Mouse (Mus musculus) natural killer cell, adult 2 months (primary cell): ENCODE measurements around the gene Rbm33.

ENCODE experiments used
- DNase-seq, 2 experiments: peaks; one replicate each; pipeline ENCODE4 v3.0.0; 2022; ENCODE audit warnings: low spot score in 2 of 2

The Rbm33 gene

DNA sequence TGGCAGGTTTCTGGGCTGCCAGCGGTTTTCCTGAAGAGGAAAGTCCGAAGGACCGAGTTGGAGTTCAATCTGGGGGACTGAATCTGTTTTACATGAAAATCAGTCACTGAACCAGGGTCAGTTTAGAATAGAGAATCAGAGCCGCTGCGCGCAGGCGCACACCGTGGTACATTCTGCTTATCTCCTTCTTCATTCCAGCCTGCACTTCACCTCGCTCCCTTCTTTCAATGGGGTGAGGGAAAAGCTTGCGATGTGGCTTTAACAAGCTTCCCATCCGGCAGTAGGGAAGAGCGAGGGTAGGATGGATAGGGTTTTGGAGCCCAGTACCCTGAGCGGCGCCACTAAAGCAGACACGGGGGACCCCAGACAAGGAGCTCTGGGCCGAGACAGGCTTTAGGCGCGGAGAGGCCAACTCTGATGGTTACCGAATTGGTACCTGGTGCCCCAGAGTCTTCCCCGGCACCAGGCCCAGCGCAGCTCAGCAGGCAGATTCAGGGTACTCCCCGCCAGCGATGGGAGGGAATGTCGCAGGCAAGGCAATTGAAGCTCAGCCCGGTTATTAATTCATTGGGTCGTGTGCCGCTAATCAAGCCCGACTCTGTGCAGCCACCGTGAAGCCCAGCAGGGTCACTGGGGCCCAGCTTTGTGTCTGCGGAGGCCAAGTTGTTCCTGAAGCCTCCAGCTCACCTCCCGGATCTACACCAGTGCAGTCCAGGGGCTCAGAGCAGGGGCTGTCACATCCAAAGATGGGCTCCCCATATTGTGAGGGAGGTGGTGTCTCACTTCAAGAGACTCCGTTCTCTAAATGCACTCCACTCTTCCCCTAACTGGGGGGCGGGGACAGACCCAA lies 146.0 kb downstream of the Rbm33 start:
- DNase-seq = no peak

DNA sequence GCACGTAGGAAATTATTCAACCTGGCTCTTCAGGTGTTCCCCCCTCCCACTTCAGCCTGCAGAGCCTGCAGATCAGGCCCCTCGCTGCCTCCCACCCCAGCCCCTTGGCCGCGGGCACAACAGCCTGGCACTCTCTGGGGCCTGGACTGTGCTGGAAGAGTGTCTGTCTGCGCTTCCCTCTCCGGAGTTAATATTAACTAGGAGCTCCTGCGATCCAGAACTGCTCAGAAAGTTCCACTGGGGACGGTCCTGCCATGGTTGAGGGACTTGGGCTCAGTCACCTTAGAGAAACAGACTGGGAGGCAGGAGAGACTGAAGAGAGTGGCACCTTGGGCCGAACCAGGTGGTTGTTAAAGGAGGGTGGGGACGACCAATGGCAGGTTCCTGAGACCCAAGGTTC lies 146.7 kb downstream of the Rbm33 start:
- DNase-seq = no peak

DNA sequence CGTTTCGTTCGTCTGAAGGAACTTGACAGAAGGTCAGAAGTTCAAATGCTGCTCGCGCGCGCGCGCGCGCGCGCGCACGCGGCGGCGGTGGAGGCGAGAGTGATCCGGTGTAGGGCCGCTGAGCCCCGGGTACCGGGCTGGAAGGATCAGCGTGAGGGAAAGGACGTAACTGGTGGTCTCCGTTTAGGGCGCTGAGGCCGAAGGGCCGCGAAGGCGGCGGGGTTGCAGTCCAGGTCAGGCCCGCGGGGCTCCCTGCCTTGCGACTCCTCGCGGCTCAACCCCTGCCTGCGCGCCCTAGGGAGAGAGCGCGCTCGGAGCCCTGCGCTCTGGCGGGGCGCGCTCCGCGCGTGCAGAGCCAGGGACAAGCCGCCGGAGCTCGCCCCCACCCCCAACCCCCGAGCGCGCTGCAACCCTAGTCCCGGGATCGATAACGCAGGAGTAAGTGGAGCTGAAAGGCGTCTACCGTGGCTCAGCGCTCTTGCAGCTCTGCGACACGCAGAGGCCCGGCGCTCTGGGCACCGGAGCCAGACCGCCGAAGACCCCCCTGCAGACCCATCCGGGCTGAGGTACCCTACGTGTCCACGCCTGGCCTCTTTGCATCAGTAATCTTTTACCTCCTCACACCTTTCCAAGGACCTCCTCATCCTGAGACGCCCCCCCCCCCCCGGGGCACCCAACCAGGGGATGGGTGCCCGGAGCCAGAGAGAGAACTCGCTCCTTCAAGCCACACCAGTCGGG lies 147.6 kb downstream of the Rbm33 start:
- DNase-seq = no peak

- DNase-seq = no peak
These were observed 148.1 kb downstream of the Rbm33 start for GRCm38 (mm10) chr5:28465099-28465406.

DNA sequence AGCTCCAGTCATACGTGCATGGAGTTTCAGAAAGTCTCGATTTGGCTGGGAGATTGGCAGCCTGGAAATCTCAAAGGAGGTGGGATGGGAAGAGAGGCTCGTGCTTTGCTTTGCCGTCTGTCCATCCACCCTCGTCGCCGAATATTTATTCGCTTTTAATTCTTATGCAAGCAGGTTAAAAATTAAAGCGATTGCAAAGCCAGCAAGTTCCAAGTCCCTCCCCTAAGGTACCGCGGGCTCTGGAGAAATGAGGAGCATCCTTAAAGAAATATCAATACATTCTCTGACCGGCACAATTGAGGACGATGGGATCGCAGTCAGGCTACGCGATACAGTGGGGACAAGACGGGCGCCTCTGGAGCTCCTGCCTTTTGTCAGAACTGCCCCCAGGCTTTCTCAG lies 148.6 kb downstream of the Rbm33 start:
- no peak for DNase-seq

- no peak for DNase-seq
These were observed 149.4 kb downstream of the Rbm33 start for GRCm38 (mm10) chr5:28466351-28466750.

- DNase-seq = no peak
These were observed 149.9 kb downstream of the Rbm33 start, which contains the start of gene Shh for GRCm38 (mm10) chr5:28466760-28467306. Shh (minus strand) TSS chr5:28467256.
